Mouse (Mus musculus) liver, adult 2 months (tissue): ENCODE measurements around the gene Lrp1.

Experiments
- CTCF ChIP-seq: fragments of 200-500 bp; IDR thresholded peaks from 2 replicates; pipeline ENCODE4 v1.5.1; 2011; ENCODE audit warnings: low read depth, low read length, control low read depth
- POLR2A ChIP-seq: fragments of 200-500 bp; IDR thresholded peaks from 2 replicates; pipeline ENCODE4 v1.6.1; 2011; ENCODE audit warnings: low read length, control low read depth; ENCODE audit not compliant: insufficient read depth; ENCODE audit errors: extremely low read depth

DNA sequence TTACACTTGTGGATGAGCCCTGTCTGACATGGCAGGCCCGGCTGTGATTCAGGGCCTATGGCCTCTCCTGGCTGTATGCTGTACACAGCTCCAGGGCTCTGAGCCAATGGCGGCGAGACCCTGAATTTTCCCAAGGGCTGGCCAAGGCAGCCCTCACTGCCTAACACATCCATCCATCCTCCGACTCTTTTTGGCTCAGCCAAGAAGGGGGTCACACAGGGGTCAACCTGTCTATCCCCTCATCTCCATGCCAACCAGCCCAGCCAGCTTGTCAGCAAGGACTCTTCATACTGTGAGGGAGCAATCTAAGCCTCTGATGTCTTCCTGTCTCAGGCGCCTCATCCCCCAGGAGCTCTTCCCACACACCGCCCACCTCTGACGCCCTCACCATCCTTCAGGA lies 29.4 kb downstream of the Lrp1 start:
- TF ChIP-seq CTCF (no peak), POLR2A (no peak)
